Mouse (Mus musculus): ENCODE data around the gene Catsper3. TPM values are rescaled to one million over a fixed set of nuclear protein-coding genes. Genes with fewer than 3 reads are reported as not detected.

Gene Catsper3
- 0.30 TPM in 1 of 2 replicates, not detected in the other for total RNA-seq (2021)
- long read RNA-seq, experiment 1 = 0 reads
- long read RNA-seq, experiment 2 = 0 reads

DNA sequence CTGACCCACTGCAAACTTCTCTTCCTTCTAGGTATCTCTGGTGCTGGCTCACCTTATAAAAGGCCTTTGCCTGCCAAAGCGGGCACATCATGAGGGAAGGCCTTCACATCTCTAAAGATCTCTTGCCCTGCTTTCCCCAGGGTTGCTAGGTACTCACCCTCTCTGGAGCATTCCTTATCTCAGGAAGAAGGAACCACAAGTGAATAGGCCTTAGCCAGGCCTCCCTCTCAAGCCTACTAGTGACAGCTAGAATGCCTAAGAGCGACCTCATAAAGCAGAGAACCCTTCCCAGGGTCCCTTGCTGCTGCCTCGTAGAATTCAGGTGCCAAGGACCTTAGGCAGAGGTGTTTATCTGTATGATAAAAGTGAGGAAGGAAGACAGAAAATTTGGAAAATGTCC is at the start of gene Catsper3:
Gene Catsper3, plus strand, starts transcription at position 301 of the 400 bp plus-strand sequence.
- no peak for DNase-seq

DNA sequence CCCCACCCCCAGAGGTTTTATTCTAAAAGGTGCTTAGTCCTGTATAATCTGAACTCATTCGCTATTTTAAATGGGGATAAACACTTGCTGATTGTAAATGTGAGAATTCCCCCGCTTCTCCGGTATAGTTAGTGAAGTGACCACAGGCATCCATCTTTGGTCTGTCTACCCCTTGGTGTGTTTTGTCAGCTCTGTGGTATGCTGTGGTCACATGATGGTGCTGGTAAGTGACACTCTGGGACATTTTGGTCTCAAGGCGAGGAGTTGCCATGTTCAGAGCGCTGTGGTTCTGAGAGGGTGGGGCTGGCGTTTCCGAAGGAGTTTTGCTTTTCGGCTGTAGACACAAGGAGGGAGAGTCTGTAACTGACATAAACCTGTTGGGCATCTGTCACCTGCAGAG is 46.5 kb upstream of the Catsper3 start:
- no peak for DNase-seq

- DNase-seq = no peak
Measured at GRCm38 (mm10) chr13:55742306-55742705, 42.1 kb upstream of the Catsper3 start.

GRCm38 (mm10) chr13:55754380-55754779 is 30.0 kb upstream of the Catsper3 start:
- no peak for DNase-seq

DNA sequence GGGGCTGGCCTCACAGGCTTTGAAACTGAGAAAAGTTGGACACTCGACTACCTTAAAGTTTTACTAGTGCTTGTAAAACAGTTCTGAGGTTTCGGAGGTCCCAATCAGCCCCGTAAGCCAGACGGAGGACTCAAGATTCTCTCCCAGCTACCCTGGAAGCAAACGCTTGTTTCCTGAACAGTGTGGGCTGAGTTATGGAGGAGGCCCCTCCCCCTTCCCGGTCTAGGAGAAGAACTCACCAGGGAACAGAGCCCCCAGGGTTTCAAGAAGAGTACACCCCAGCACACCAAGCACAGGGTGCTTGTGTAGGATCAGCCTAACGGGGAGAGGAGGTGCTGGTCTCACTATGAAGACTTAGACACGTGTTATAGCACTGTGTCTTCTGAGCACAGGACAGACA is 27.6 kb upstream of the Catsper3 start:
- DNase-seq = peak; percentile 31

DNA sequence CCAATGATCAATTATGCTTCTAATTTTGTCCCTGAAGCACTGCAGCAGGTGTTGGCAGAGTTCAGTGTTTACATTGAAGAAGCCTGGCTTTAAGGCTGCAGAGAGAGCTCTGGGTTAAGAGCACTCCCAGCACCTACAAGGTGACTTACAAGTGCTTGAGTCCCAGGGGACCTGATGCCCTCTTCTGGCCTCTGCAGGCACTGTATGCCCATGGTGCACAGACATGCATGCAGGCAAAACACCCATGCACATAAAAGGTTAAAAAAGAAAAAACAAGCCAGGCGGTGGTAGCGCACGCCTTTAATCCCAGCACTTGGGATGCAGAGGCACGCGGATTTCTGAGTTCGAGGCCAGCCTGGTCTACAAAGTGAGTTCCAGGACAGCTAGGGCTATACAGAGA is 26.7 kb upstream of the Catsper3 start:
- DNase-seq = peak; percentile 40

DNA sequence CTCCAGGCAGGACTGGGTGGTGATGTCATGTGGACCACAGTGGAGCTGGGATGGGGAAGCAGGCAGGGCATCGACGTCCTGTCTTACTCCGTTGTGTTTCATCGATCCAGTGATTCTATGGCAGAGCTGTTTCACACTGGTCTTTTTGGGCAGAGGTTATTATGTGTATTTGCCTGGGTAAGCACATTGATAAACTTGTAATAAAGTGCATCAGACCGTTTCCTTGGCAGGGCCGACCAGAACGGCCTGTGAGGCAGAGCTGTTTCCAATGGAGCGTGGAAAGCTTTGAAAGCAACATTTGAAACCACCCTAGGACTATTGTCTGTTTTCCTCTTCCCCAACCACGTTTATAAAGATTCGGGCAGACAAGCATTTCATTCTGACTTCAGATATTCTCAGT is 23.8 kb upstream of the Catsper3 start:
- no peak for DNase-seq

- no peak for DNase-seq
Measured at GRCm38 (mm10) chr13:55761486-55761885, 22.9 kb upstream of the Catsper3 start.

GRCm38 (mm10) chr13:55774352-55774751 is 10.0 kb upstream of the Catsper3 start:
- no peak for DNase-seq

DNA sequence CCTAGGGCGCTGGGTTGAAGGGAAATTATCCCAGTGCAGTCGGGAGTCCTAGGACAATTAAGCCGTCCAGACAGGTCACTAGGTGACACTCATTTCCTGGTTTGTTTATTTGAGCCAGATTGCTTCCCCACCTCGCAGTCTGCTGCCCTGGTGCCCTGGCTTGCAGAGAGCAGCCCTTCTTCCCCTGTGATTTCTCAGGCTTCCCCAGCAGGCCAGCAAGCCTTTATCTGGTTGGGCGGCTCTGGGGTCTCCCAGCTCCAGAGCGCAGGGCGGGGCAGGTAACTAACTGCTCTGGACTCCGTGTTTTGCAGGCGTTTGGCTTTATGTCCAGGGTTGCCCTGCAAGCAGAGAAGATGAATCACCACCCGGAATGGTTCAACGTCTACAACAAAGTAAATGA is 9.3 kb upstream of the Catsper3 start:
- no peak for DNase-seq

- peak; percentile 33 for DNase-seq
Measured at GRCm38 (mm10) chr13:55786120-55786519, 1.8 kb downstream of the Catsper3 start.

DNA sequence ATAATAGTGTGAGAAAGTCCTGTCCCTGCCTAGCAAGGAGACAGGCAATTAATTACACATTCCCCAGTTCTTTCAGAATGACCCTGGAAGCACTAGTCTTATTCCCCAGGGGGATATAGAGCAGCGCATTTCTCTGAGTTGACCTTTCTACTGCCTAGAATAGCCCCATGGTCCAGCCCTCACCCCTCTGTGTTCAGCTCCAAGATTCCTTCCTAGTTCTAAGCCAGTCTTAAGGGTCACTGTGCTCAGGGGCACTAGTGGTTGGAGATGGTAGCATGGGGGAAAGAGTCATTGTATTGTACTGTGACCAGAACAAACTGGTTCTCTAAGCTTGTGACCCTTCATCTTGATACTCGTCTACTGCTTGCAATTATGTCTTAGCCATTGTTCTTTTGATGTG is 16.9 kb downstream of the Catsper3 start:
- no peak for DNase-seq

GRCm38 (mm10) chr13:55803973-55804372 is 19.6 kb downstream of the Catsper3 start:
- no peak for DNase-seq

DNA sequence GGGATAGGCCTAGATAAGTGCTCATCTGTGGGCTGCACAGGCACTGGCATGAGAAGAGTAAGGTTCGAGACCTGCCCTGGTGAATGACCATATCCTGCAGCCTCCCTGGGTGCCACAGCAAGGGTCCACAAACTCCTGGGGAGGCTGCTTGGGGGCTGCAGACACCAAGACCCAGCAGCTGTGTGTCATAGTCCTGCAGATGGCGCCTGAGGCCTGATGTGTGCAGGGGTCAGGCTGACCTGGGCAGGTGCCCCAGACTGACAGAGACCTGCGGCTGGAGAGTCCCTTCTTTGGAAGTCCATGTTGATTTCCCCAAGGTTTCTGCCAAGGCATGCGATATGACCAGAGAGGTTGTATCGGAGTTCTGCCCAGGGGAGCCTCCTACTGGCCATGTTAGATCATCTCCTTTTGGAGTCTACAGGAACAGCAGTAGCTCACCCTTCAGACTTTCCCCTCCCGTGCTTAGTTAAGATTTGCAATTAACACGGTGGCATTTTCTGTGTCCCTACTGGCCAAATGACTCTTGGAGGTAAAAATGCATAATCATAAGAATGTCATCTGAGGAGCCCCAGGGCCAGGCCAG is 24.8 kb downstream of the Catsper3 start:
- DNase-seq = no peak

DNA sequence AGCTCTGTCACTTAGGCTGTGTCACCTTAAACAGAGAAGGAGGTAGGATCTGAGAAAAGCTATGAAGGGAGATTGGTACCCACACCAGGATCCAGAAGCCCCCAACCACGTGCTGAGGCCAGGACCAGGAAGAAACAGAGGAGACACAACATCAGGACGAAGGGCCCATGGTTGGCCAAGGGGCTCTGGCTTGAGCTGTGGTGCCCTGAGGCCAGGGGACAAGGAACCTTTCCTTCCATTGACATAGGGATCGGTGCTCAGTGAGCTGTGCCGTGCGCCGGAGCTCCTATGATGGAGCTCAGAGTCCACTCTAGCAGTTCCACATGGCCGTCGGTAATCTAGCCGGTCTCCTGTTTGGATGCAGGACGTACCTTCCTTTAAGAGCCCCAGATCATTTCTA is 25.3 kb downstream of the Catsper3 start:
- DNase-seq = no peak

- peak; percentile 31 for DNase-seq
Measured at GRCm38 (mm10) chr13:55810947-55811346, 26.6 kb downstream of the Catsper3 start.

- no peak for DNase-seq
Measured at GRCm38 (mm10) chr13:55813490-55814016, 29.2 kb downstream of the Catsper3 start.

- no peak for DNase-seq
Measured at GRCm38 (mm10) chr13:55814834-55815233, 30.5 kb downstream of the Catsper3 start.

DNA sequence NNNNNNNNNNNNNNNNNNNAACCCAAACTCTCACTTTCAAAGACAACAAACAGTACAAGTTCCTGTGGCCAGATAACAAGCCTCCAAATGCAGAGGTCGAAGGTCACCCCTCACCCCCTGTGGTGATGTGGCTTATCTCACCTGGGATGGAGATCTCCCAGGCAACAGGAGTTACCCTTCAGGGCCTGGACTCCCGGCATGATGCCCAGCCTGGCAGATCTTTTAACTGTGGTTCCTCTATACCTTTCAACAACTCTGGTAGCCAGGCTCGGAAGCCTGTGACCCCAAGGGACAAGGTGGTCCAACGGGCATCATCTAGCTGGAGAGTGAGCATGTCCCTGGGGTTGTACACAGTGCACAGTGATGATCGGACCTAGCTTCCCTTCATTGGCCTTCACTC is 38.1 kb downstream of the Catsper3 start:
- no peak for DNase-seq

- DNase-seq = no peak
Measured at GRCm38 (mm10) chr13:55824151-55824945, 40.0 kb downstream of the Catsper3 start.

GRCm38 (mm10) chr13:55825245-55825681 is 40.9 kb downstream of the Catsper3 start:
- no peak for DNase-seq

DNA sequence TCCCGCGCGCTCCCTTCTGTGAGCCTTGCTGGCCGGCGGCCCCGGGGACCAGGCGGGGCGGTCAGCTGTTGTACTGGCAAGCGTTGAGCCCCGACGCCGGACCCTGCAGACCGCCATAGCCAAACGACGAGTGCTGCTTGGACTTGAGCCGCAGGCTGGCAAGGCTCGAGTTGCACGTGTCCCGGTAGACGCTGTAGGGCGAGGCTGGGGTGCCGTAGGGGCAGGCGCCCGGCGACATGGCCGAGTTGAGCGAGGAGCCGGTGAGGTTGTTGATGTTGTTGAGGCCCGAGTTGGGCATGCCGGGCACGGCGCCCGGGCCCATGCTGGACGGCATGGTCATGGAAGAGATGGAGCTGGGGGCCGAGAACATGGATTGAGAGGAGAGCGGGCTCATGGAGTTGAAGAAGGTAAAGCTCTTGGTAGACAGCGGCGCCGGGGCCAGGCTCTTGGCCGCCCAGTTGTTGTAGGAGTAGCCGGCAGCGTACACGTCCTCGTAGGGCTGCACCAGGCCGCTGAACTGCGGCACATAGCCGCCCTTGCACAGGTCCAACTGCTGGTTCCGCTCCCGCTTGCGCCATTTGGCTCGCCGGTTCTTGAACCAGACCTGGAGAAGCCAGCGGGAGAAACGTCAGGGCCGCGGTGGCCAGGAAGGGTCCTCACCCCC is 41.8 kb downstream of the Catsper3 start:
- no peak for DNase-seq
